Mouse (Mus musculus) lung, postnatal 10 days (tissue): Measurements from ENCODE around the gene Galnt6.
"Not testable (repeated sequence)": the region's sequence is repeated elsewhere in the genome, so short reads cannot be mapped to it uniquely, and the experiment has no call there.

Source experiments
- DNase-seq: peaks from one replicate; pipeline ENCODE4 v3.0.0; 2021

Galnt6 gene

GRCm38 (mm10) chr15:100729281-100729985, at the start of gene Galnt6:
Gene Galnt6 (minus strand): TSS chr15:100729376.
- peak; percentile 34 for DNase-seq

DNA sequence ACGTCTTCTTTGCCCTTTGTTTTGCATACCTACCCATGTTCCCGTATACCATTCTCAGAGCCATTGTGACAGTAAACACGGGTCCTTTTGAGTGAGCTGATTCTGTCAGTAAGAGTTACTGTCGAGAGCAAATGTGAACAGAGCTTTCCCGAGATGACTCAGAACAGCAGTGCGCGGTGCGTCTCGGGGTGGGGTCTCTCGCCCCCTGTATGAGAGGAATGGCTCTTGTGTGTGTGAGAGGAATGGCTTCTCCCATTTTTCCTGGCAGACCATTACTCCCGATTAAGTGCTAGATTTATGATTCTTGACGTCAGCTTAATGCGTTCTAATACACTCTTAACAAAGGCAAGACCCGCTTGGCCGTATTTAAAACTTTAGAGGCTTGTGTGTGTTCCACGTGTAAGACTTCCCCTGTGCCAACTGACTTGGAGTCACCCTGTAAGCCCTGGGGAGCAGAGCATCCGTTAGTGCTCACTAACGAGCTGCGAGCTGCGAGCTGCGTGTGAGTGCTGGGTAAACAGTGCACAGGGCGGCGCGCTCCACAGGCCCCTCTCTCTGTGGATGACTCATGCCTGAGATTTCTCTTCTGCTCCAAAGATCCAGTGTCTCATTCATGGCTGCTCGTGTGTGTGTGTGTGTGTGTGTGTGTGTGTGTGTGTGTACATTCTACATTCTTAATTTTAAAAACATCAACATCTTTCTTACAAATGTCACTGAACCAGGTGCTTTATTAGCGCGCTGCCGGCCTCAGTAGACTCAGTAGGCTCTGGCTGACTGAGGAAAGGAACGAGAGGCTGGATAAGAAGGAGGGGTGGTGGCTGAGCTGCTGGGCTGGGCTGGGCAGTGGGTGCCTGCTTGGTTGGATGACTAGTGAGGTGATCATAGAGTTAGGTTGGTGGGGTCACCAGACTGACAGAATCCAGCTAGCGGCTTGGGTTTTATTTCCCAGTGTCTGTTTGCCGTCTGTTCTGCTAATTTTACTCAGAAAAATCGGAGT, 48.1 kb upstream of the Galnt6 start:
- DNase-seq = peak; percentile 73

- peak; percentile 50 for DNase-seq
These were observed 47.2 kb upstream of the Galnt6 start for GRCm38 (mm10) chr15:100776424-100776823.

- DNase-seq = no peak
These were observed 46.3 kb upstream of the Galnt6 start for GRCm38 (mm10) chr15:100775189-100776166.

GRCm38 (mm10) chr15:100773859-100774258, 44.7 kb upstream of the Galnt6 start:
- DNase-seq = not testable (repeated sequence)

GRCm38 (mm10) chr15:100772685-100773084, 43.5 kb upstream of the Galnt6 start:
- no peak for DNase-seq

DNA sequence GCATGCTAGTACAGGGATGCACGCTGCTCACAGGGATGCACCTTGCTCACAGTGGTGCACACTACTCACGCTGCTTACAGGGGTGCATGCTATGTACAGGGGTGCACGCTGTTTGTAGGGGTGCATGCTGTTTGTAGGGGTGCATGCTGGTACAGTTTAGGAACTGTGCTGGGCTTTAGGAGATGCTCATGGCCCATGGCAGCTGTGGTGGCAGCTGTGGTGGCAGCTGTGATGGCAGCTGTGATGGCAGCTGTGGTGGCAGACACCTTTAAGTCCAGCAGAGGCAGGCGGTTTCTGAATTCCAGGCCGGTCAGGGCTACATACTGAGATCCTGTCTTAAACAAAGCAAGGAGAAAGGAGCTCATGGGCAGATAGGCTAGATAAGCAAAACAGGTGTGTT, 41.2 kb upstream of the Galnt6 start:
- no peak for DNase-seq

- not testable (repeated sequence) for DNase-seq
These were observed 39.8 kb upstream of the Galnt6 start for GRCm38 (mm10) chr15:100769023-100769422.

DNA sequence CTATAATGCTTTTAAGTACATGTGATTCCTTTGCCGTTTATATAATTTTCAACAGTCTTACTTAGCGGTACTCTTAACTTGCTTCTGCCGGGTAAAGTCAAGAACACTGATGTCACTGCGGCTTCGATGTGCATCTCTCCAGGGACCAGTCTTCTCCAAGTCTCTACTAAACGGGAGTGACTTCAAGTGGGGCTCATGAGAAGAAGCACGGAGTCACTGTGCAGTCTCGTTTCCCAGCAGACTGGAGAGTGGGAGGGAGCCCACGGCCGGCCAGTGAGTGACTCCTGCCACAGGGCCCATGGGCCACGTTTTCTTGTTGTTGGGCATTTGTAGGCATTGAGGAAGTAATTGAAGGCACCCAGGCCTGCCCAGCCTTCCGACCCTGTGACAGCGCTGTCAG, 38.7 kb upstream of the Galnt6 start:
- DNase-seq = no peak

DNA sequence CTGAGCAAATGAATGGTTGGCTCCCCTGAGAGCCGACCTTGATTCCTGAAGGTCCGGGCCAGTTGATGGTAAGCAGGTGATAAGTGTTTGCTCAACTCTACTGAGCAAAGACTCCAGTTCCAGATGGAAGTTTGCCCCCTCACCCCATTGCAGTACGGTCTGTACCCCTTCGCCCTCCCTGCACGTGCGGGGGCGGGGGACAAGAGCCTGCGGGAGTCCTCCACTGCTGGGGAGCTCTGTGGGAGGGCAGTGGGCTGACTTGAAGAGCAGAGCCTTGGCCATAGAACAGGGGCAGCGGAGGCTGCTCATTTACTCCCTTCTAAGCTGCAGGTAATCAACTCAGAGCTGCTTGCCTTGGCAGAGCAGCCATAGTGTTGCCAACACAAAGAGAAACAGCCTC, 37.6 kb upstream of the Galnt6 start:
- DNase-seq = no peak

DNA sequence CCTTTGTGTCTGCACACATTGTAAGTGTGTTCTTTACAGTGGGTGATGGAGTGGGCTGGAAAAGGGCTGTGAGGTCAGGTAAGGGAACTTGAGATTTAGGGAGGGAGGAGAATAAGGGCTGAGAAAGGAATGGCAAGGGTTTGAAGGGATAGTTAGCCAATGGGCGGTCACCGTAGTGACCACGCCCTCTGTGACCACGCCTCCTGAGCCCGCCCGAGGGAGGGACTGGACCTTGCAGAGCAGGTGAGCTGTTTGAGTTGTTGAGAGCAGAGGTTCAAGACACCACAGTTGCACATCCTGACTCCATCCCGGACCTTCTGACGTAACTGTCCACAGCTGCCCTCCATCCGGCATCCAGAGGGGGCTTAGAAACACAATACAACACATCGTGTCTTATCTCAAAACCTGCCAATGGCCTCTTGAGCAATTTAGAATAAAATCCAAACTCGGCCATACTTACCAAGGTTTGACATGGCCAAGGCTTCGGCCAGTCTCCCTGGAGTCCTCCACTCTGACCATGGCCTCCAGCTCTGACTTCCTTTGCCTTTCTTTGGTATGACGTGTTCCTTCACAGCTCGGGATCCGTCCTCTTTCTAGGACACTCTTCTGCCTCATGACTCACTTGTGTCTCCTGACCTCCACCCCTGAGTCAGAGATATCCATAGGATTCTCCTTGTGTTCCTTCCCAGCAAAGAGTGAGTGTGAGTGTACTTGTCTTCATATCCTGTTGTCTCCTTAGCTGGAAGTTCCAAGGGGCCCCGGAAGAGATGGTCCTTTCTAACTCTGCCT, 35.2 kb upstream of the Galnt6 start:
- no peak for DNase-seq

DNA sequence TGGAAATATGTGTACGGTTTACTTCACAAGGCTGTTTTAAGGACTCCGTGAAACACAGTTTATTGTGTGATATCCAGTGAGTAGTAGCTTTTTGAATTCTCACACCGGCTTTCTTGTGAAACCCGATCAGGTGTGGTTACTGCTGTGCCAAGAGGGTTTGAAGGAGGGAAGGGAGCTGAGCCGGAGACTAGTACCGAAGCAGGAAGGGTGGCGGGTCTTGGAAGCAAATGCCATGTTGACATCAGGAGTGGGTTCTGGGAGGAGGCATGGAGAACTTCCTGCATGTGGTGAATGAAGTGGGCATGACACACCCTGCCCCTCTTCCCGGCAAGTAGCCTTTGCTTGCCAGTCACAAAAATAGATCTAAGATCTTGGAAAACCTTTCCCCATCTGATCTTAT, 33.5 kb upstream of the Galnt6 start:
- no peak for DNase-seq

DNA sequence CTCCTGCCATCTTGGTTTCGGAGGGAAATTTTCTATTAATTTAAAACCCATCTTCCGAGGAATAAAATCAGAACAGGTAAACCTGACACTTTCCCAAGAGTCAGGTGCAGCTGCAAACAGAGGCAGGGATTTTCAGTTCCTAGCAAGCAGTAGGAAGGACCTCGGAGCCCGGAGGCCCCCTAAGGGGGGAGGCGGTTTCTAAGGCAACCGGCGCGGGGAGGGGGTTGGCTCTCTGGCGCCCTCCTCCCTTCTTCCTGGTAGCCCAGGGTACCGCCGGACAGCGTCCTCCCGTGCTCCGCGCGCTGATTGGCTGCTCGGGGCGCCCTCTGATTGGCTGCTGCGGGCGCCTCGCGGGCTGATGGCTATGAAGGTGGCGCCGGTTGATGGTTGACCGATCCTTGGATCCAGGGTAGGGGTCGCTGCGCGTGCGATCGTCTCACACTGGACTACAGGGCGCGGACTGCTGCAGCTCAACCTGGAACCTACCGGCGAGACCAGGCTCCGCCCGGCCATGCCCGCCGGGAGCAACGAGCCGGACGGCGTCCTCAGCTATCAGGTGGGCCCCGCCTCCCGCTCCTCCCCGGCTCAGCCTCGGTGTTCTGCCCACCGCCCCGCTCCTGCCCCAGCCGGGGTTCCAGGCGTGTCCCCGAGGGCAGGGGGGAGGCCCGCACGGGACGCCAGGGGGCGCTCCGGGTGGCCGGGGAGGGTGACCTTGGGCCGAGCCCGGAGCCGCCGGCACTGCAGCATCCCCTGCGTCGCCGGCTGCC, 32.4 kb upstream of the Galnt6 start, which contains the start of gene Slc4a8:
TSS of gene Slc4a8 (plus strand) at position 329 of the 767 bp plus-strand sequence.
- DNase-seq = peak; percentile 88

DNA sequence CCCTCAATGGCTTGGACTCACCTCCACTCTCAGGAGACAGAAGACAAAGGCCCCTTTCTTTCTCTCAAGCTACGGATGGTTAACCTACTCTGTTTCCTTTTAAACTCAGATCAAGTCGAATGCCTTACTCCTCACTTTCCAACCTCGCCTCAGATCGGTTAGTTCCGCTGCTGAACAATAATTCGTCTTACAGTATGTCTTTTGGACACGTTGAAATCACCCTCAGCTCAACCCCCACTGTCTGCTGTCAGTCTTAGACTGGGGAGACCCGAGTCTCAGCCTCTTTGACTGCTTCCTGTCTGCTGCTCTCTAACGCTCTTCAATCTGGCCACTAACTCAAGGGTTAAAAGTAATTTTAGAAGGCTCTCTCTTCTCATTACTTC, 31.9 kb upstream of the Galnt6 start:
- DNase-seq = no peak

DNA sequence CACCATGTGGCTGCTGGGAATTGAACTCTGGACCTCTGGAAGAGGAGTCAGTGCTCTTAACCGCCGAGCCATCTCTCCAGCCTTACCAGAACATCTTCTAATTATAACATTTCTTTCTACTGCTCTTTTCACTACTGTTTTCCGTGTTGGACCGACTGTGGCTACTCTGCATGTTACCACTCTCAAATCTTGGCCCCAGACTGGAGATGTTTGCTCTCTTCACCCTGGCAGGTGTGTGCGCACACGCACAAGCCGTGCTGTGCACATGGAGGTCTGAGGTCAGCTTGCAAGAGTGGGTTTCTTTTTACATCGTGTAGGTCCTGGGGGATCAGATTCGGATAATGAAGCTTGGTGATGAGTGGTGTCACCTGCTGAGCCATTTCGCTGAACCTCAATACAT, 30.1 kb upstream of the Galnt6 start:
- DNase-seq = no peak

DNA sequence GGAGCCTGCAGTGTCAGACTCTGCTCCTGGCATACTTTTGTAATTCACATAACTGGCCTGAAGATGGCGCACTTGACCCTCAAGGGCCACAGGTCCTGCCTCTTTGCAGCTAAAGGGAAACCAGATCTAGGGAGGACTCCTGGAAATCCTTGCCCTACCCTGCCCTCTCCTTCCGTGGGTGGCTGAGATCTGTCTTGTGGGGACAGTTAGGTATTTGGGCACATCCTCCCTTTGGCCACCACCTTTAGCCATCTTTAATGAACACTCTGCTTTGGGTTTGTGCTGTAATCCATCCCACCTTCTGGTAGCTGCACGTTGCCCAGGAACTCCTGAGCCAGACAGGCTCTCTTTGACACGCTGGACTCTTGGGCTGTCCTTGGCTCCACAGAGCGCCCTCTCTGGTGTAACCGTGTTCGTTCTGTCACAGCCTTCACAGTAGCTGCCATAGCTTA, 28.4 kb upstream of the Galnt6 start:
- peak; percentile 77 for DNase-seq

GRCm38 (mm10) chr15:100755881-100756624, 26.9 kb upstream of the Galnt6 start:
- DNase-seq = no peak

DNA sequence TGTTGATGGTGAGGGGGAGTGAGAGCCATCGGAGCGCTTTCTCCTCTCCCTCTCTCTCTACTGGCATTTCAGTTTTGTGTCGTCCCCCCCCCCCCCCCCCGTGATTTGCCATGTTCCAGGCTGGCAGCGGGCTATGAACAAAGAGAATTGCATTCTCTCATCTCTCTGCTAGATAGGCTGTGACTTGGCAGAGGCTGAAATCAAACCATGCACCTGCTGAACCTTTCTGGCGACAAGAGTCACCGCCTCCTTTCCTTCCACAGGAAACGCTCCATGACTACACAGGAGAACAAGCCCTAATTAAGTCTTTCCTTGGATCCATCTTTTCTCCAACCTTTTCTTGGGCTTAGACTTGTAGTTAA, 26.3 kb upstream of the Galnt6 start:
- no peak for DNase-seq

GRCm38 (mm10) chr15:100754805-100755497, 25.8 kb upstream of the Galnt6 start:
- peak; percentile 57 for DNase-seq

DNA sequence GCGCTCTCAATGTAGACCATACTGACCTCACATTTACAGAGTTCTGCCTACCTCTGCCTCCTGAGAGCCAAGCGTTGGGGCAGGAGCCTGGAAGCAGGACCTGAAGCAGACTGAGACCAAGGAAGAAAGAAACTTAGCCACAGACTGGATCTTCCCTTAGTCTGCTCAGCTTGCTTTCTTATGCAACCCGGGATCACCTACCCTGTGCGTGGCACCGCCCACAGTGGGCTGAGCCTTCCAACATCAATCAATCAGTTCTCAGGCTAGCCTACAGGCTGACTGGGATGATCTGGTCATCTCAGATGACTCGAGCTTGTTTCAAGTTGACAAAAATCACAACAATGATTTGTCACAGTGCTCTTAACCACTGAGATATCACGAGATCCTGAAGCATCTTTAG, 24.9 kb upstream of the Galnt6 start:
- no peak for DNase-seq
